Mouse (Mus musculus): ENCODE data around the gene Celf2.

Gene Celf2

GRCm38 (mm10) chr2:6923738-6924474 lies 585.5 kb downstream of the Celf2 start:
- DNase-seq (ENCODE audit: low spot score in 2 of 2) = no peak

GRCm38 (mm10) chr2:6915386-6915785 lies 594.0 kb downstream of the Celf2 start:
- no peak for DNase-seq (ENCODE audit: low spot score in 2 of 2)

GRCm38 (mm10) chr2:6913315-6913714 lies 596.0 kb downstream of the Celf2 start:
- DNase-seq (ENCODE audit: low spot score in 2 of 2) = no peak

- DNase-seq (ENCODE audit: low spot score in 2 of 2) = no peak
Measured at GRCm38 (mm10) chr2:6911932-6912331, 597.4 kb downstream of the Celf2 start.

DNA sequence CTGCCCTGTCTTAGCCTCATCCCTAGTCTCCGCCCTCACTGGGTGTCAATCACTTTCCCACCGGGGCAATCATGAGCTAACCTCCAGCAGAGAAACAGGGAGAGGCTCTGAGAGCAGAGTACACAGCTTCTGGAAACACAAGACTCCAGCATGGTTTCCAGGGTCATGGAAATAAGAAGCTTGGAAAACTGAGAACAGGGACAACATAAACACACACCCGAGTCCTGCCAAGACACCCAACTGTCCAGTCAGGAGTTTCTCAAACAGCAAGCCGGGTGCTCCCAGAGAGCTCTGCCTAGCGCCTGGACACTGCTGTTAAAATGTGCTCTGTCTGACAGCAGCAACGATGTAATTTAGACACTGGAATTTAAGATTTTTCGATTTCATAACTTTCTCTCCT lies 599.4 kb downstream of the Celf2 start:
- DNase-seq (ENCODE audit: low spot score in 2 of 2) = no peak

GRCm38 (mm10) chr2:6904411-6904810 lies 605.0 kb downstream of the Celf2 start:
- DNase-seq (ENCODE audit: low spot score in 2 of 2) = no peak

- DNase-seq (ENCODE audit: low spot score in 2 of 2) = no peak
Measured at GRCm38 (mm10) chr2:6903251-6903763, 606.1 kb downstream of the Celf2 start.

DNA sequence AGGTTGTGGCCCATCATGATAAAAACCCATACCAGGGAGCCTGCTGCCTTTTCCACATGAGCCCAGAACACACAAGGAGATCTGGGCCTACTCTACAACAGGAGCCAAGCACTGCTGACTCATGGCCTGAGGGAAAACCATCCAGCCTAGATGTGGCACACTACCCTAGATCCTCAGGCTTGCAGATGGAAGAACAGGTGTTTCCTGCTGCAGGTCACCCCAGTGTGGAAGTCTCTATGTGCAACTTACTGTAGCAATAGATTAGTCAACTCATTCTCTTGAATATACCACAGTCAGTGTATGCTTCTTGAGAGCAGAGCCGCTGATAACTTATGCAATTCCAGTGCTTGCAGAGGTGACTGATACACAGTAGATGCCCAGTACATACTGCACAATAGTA lies 612.5 kb downstream of the Celf2 start:
- no peak for DNase-seq (ENCODE audit: low spot score in 2 of 2)

DNA sequence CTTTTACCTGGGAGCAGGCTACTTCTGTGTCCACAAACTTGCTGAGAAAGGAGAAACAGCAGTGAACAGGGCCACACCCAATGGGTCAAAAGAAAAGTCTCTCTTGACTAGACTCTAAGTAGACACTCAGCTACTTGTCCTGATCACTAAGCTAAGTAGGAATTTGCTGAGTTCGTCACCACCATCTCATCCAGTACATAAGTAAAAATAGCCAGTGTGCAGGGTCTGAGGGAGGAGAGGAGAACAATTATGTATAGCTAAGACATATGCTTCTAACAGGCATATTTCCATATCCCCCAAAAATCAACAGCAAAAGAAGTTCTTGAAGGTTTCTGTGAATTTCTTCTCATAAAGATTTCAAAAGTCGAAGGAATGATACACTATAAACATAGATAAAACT lies 615.8 kb downstream of the Celf2 start:
- DNase-seq (ENCODE audit: low spot score in 2 of 2) = no peak

DNA sequence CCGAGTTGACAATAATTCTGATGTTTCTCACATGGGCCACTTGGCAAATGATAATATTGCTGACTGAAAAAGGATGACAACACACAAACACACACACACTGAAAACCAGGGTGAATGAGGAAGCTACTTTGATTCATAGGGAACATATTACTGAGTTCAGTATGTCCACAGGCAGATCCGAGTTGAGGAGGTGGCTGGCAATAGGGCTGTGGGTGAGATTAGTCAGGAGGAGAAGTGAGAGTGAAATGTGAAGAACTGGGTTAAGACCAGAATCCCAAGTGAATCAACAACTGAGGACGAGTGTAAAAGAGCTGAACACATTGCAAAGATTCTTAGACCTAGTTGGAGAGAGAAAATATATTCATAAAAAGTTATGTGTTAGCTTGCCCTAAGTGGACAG lies 616.3 kb downstream of the Celf2 start:
- DNase-seq (ENCODE audit: low spot score in 2 of 2) = no peak

- no peak for DNase-seq (ENCODE audit: low spot score in 2 of 2)
Measured at GRCm38 (mm10) chr2:6884796-6885711, 624.3 kb downstream of the Celf2 start.

GRCm38 (mm10) chr2:6883996-6884795 lies 625.2 kb downstream of the Celf2 start:
- no peak for DNase-seq (ENCODE audit: low spot score in 2 of 2)

- no peak for DNase-seq (ENCODE audit: low spot score in 2 of 2)
Measured at GRCm38 (mm10) chr2:6882236-6882885, 627.0 kb downstream of the Celf2 start.

DNA sequence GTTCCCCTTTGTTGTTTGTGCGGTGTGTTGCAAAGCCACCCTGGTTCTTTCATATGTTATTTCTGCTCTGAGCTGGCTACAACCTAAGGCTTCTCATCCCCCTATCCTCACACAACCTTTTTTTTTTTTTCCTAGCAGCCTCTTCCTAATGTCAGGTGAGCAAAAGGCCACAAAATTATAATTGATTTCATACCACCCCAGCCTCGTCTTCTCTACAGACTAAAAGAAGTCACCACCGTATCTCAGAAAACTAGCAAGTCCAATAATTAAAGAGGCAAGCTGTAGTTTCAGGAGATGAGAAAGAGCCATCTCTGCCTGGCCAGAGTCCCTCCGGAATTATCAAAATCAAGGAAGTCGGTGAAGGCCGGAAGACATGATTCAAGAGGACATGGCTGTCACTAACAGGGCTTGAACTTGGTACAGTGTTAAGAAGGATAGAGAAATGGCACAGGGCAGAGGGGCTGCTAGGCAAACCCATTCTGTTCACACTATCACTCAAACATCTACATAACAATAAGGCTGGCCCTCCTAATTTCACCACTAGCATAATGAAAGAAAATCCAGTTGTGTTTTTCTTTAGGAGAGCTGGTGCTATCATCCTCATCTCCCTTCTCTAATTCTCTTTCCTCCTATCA lies 628.3 kb downstream of the Celf2 start:
- DNase-seq (ENCODE audit: low spot score in 2 of 2) = no peak

DNA sequence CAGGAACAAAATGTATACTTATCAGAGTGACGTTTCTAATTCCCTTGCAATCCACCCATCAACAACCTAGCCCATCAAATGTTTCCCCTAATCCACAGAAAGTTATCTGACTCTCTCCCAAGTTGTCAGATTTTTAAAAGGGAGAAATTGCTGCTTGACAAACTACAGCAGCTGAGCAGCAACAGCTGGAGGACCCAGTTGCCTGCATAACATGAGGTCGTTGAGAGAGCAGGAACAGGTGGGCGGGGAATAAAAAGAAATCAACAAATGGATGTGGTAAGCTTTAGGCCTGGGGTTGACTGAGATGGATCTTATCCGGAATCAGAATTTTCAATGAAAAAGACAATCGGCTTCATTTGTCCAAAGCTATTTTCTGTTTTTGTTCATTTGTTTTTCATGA lies 632.3 kb downstream of the Celf2 start:
- no peak for DNase-seq (ENCODE audit: low spot score in 2 of 2)

DNA sequence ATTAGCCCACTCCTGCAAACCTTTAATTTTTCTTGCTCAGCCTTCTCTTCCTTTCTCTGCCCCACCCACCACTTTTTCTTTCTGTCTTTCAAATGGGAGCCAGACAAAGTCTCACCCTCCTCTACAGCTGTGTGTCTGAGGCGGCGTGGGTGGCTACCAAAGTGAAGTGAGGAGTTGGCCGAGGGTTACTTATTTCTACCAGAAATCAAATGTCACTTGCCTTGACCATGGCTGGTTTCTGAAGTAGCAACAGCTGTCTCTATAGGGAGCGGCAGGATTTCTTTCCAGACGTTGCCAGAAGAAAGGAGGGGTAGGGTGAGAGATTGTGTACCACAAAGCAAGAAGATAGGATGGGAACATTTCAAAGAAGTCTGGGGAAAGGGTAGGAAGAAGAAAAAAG lies 632.8 kb downstream of the Celf2 start:
- DNase-seq (ENCODE audit: low spot score in 2 of 2) = no peak

DNA sequence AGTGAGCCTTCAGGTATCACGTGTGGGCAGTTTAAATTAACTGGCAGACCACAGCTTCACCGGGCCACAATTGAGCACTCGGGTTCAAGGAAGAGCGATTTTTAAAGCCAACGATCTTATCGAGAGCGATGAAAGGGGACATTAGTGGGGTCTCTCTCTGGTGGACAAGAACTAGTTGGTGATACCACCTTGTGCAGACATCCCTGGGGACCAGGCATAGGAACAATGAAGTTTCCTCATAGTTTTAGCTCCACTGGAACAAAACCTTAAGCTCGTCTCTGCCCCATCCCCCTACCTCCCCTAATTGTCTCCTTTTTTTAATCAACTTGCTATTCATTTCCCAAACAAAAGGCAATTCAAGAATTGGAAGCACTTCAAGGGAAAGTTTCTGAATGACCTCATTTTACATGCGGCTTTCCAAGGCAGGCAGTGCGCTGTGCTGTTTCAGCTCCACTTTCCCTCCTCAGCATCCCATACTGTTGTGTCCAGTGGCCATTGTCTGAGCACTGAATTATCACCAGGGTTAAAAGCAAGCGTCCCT lies 634.2 kb downstream of the Celf2 start:
- DNase-seq (ENCODE audit: low spot score in 2 of 2) = no peak

- DNase-seq (ENCODE audit: low spot score in 2 of 2) = no peak
Measured at GRCm38 (mm10) chr2:6874266-6874955, 635.0 kb downstream of the Celf2 start.

- DNase-seq (ENCODE audit: low spot score in 2 of 2) = no peak
Measured at GRCm38 (mm10) chr2:6873711-6874110, 635.7 kb downstream of the Celf2 start.

GRCm38 (mm10) chr2:6872894-6873255 lies 636.5 kb downstream of the Celf2 start:
- no peak for DNase-seq (ENCODE audit: low spot score in 2 of 2)

All from spleen, postnatal 10 days (tissue).